Mouse (Mus musculus) hindbrain, embryonic 10.5 days (tissue): ENCODE measurements around the gene Gm9045. TPM values are rescaled to one million over a fixed set of nuclear protein-coding genes. Genes with fewer than 3 reads are reported as not detected.
"Not testable (repeated sequence)": the region's sequence is repeated elsewhere in the genome, so short reads cannot be mapped to it uniquely, and the experiment has no call there.

Experiments
- DNase-seq: peaks from one replicate; pipeline ENCODE4 v3.0.0-alpha.2; 2017; ENCODE audit warnings: low spot score
- H3K27ac ChIP-seq: fragments of 300-500 bp; sonication (generic); 2 replicates; pipeline ENCODE4 v1.5.1; 2016; ENCODE audit warnings: mild to moderate bottlenecking, moderate library complexity
- H3K27me3 ChIP-seq: fragments of 300-500 bp; sonication (generic); 2 replicates; pipeline ENCODE4 v1.6.1; 2016; ENCODE audit warnings: mild to moderate bottlenecking; ENCODE audit not compliant: poor library complexity, insufficient read depth, severe bottlenecking
- H3K36me3 ChIP-seq: fragments of 300-500 bp; sonication (generic); 2 replicates; pipeline ENCODE4 v1.6.1; 2016; ENCODE audit warnings: mild to moderate bottlenecking, moderate library complexity
- H3K4me1 ChIP-seq: fragments of 300-500 bp; sonication (generic); replicated peaks from 2 replicates; pipeline ENCODE4 v1.6.1; 2016; ENCODE audit warnings: mild to moderate bottlenecking
- H3K4me3 ChIP-seq: fragments of 300-500 bp; sonication (generic); 2 replicates; pipeline ENCODE4 v1.5.1; 2016; ENCODE audit warnings: mild to moderate bottlenecking, moderate library complexity
- H3K9me3 ChIP-seq: fragments of 300-500 bp; sonication (generic); 2 replicates; pipeline ENCODE4 v1.6.1; 2016; ENCODE audit warnings: mild to moderate bottlenecking, moderate library complexity
- WGBS: fragments of 180-500 bp; shearing (Covaris S2); methylation state at CpG from one replicate; pipeline ENCODE4 v1.1.7; 2016; 5-methylcytosine and 5-hydroxymethylcytosine counted together
- polyA plus RNA-seq: library from polyadenylated mRNA; unstranded; fragments of >200 nt; fragmentation: Nextera tagmentation; extraction: Ambion mirVana; gene quantifications from 2 replicates; pipeline ENCODE4 v1.2.1, GENCODE M21; 2016

Gene Gm9045
- 0.09 TPM in 1 of 2 replicates, not detected in the other for polyA plus RNA-seq

GRCm38 (mm10) chr10:118337731-118338130 is at the start of gene Gm9045:
Gene Gm9045 (minus strand): TSS chr10:118337831.
- H3K36me3 ChIP-seq, DNase-seq, H3K27me3 ChIP-seq, H3K4me3 ChIP-seq, H3K9me3 ChIP-seq, H3K27ac ChIP-seq, H3K4me1 ChIP-seq: not testable (repeated sequence)
- no CpG with 5 or more reads among the region's 14 CpGs for WGBS

- DNase-seq = peak; percentile 85
- Histone ChIP-seq H3K4me1 (no peaks in the 10 kb centered on the region), H3K36me3 (no peaks in the 10 kb centered on the region), H3K27me3 (no peaks in the 10 kb centered on the region), H3K4me3 (0 out of 2 replicates have a peak overlapping the region, but pooled peaks have one; percentile 13), H3K9me3 (no peaks in the 10 kb centered on the region), H3K27ac (0 out of 2 replicates have a peak overlapping the region, but pooled peaks have one; percentile 29)
- WGBS = 15% methylated on average over 10 of the region's 10 CpGs
These were observed 32.8 kb upstream of the Gm9045 start for GRCm38 (mm10) chr10:118370443-118370842.

- Histone ChIP-seq H3K27ac (no peak overlapping the region), H3K9me3 (no peaks in the 10 kb centered on the region), H3K4me3 (no peak overlapping the region), H3K27me3 (no peaks in the 10 kb centered on the region), H3K4me1 (no peaks in the 10 kb centered on the region), H3K36me3 (no peaks in the 10 kb centered on the region)
- DNase-seq = no peak
- WGBS = 86% methylated on average over 9 of the region's 9 CpGs
These were observed 31.9 kb upstream of the Gm9045 start for GRCm38 (mm10) chr10:118369518-118369917.

- not testable (repeated sequence) for H3K4me3 ChIP-seq, H3K9me3 ChIP-seq, DNase-seq, H3K36me3 ChIP-seq, H3K4me1 ChIP-seq, H3K27me3 ChIP-seq, H3K27ac ChIP-seq
- 100% methylated on average over 1 of the region's 11 CpGs for WGBS
These were observed 16.4 kb upstream of the Gm9045 start, which contains the start of gene Gm9049 for GRCm38 (mm10) chr10:118354005-118354404. Gene Gm9049 (minus strand): TSS chr10:118354105.

- H3K4me3 ChIP-seq, H3K36me3 ChIP-seq, H3K9me3 ChIP-seq, H3K4me1 ChIP-seq, DNase-seq, H3K27me3 ChIP-seq, H3K27ac ChIP-seq: not testable (repeated sequence)
- 93% methylated on average over 1 of the region's 14 CpGs for WGBS
These were observed 10.9 kb upstream of the Gm9045 start, which contains the start of gene Gm9048 for GRCm38 (mm10) chr10:118348579-118348978. Gene Gm9048 (minus strand): TSS chr10:118348679.

- not testable (repeated sequence) for DNase-seq, H3K36me3 ChIP-seq, H3K27me3 ChIP-seq, H3K4me1 ChIP-seq, H3K27ac ChIP-seq, H3K9me3 ChIP-seq, H3K4me3 ChIP-seq
- WGBS = no CpG with 5 or more reads among the region's 14 CpGs
These were observed 5.5 kb upstream of the Gm9045 start, which contains the start of gene Gm9046 for GRCm38 (mm10) chr10:118343155-118343554. Gene Gm9046 (minus strand): TSS chr10:118343255.

- H3K9me3 ChIP-seq, H3K36me3 ChIP-seq, H3K27ac ChIP-seq, H3K4me3 ChIP-seq, H3K4me1 ChIP-seq, DNase-seq, H3K27me3 ChIP-seq: not testable (repeated sequence)
- no CpG with 5 or more reads among the region's 14 CpGs for WGBS
These were observed 5.3 kb downstream of the Gm9045 start, which contains the start of gene Gm9044 for GRCm38 (mm10) chr10:118332308-118332707. Gene Gm9044 (minus strand): TSS chr10:118332408.

- DNase-seq, H3K4me3 ChIP-seq, H3K36me3 ChIP-seq, H3K4me1 ChIP-seq, H3K27ac ChIP-seq, H3K9me3 ChIP-seq, H3K27me3 ChIP-seq: not testable (repeated sequence)
- no CpG with 5 or more reads among the region's 11 CpGs for WGBS
These were observed 10.8 kb downstream of the Gm9045 start, which contains the start of gene Gm9040 for GRCm38 (mm10) chr10:118326869-118327268. Gene Gm9040 (minus strand): TSS chr10:118326969.

- Histone ChIP-seq H3K4me3 (no peak overlapping the region), H3K36me3 (no peaks in the 10 kb centered on the region), H3K27me3 (no peaks in the 10 kb centered on the region), H3K27ac (no peak overlapping the region), H3K4me1 (no peaks in the 10 kb centered on the region), H3K9me3 (no peaks in the 10 kb centered on the region)
- WGBS = 90% methylated on average over 8 of the region's 8 CpGs
- DNase-seq = no peak
These were observed 18.6 kb downstream of the Gm9045 start for GRCm38 (mm10) chr10:118319024-118319423.

- not testable (repeated sequence) for H3K4me1 ChIP-seq, H3K9me3 ChIP-seq, H3K27me3 ChIP-seq, H3K36me3 ChIP-seq, H3K27ac ChIP-seq, DNase-seq, H3K4me3 ChIP-seq
- 42% methylated on average over 2 of the region's 2 CpGs for WGBS
These were observed 35.5 kb downstream of the Gm9045 start for GRCm38 (mm10) chr10:118302133-118302532.

- no peaks in the 10 kb centered on the region for H3K36me3 ChIP-seq
- no peaks in the 10 kb centered on the region for H3K9me3 ChIP-seq
- H3K27me3 ChIP-seq = no peaks in the 10 kb centered on the region
- no peak within 1 kb of the TSS for H3K27ac ChIP-seq
- no peaks in the 10 kb centered on the region for H3K4me1 ChIP-seq
- 96% methylated on average over 6 of the region's 6 CpGs for WGBS
- no peak for DNase-seq
- no peak within 1 kb of the TSS for H3K4me3 ChIP-seq
These were observed 42.7 kb downstream of the Gm9045 start, which contains the start of gene Iltifb for GRCm38 (mm10) chr10:118294938-118295337. Gene Iltifb (minus strand): TSS chr10:118295038.
